Mouse (Mus musculus) thymus, adult 2 months (tissue): Measurements from ENCODE around the gene Myoc.

Experiments used
- CTCF ChIP-seq: fragments of 200-500 bp; IDR thresholded peaks from 2 replicates; pipeline ENCODE4 v1.5.1; 2012; ENCODE audit warnings: mild to moderate bottlenecking, control low read depth, low read length, moderate library complexity, borderline replicate concordance; ENCODE audit not compliant: control insufficient read depth, poor library complexity, insufficient read depth; ENCODE audit errors: extremely low read depth
- POLR2A ChIP-seq: fragments of 200-500 bp; IDR thresholded peaks from 2 replicates; pipeline ENCODE4 v1.6.1; 2012; ENCODE audit warnings: mild to moderate bottlenecking, low read length, control low read depth, moderate library complexity; ENCODE audit not compliant: control insufficient read depth, poor library complexity, insufficient read depth; ENCODE audit errors: extremely low read depth

GRCm38 (mm10) chr1:162642591-162642990, 3.6 kb downstream of the Myoc start:
- no peak for TF ChIP-seq POLR2A
- TF ChIP-seq CTCF: no peak
